Mouse (Mus musculus): ENCODE data around the gene Atp8b5.

DNA sequence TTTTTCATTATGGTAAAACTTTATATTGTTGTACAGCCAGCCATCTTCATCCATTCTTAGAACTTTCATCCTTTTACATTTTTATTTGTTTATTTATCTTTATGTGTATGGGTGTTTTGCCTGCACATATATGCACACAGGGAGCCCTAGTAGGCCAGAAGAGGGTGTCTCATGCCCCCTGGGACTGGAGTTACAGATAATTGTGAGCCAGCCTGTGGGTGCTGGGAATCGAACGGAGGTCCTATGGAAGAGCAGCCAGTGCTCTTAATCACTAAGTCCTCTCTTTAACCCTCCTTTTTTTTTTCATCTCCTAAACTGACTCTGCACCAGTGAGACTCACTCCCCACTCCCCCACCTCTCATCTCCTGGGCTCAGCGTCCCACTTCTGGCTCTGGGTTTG lies 117.6 kb downstream of the Atp8b5 start:
- TF ChIP-seq CTCF (IDR thresholded peaks at IDR 0.05; ENCODE audit: low read depth) (no peak), EP300 (IDR thresholded peaks at IDR 0.05; ENCODE audit: low read depth) (no peak)

Measured in heart, postnatal 0 days (tissue).